Mouse (Mus musculus) c-Kit-positive CD71-positive TER-119-negative erythroid progenitor cells, embryonic 14.5 days (primary cell): Measurements from ENCODE around the gene Zfp654.
"Not testable (repeated sequence)": the region's sequence is repeated elsewhere in the genome, so short reads cannot be mapped to it uniquely, and the experiment has no call there.

Experiments used
- DNase-seq: peaks from one replicate; pipeline ENCODE4 v3.0.0-alpha.2; 2013; ENCODE audit warnings: low read depth

Gene Zfp654

DNA sequence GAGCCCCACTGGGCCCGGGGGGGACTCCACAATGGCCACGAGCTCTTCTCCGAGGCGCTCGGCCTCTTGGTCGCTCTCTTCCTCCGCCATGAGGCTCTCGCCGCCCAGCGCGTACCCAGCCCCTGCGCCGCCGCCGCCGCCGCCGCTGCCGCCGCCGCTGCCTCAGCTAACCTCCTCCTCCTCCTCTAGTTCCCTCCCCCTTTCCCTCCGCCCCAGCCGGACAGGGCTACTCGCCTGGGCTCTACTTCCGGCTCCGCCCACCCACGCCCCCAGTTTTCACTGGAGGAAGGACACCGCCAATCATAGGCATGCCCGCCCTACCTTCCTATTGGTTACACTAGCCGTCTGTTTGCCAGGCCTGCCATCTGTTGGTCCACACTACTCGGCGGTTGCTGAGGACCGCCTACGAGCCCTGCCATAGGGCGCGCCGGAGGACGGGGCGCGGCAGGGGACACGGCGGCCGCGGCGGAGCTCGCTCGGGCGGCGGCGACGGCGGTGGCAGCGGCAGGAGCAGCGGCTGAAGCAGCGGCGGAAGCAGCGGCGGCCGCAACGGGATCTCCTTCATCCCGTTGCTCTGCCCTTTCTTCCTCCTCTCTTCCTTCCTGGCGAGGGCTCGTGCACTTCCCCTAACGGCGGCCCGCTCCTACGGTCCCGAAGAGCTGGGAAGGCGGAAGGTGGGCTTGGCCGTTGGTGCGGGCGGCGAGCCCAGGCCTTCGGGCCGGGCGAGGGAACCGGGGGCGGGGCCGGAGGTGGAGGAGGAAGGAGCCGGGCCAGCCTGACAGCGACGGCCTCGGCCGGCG is at the start of gene Zfp654, which contains the start of gene Cggbp1:
Gene Zfp654 (minus strand): TSS at position 90 of the 800 bp plus-strand sequence.
Gene Cggbp1 (plus strand): TSS at position 434 of the 800 bp plus-strand sequence.
- peak; percentile 99 for DNase-seq

GRCm38 (mm10) chr16:64899084-64899483 is 47.6 kb upstream of the Zfp654 start:
- peak; percentile 28 for DNase-seq

DNA sequence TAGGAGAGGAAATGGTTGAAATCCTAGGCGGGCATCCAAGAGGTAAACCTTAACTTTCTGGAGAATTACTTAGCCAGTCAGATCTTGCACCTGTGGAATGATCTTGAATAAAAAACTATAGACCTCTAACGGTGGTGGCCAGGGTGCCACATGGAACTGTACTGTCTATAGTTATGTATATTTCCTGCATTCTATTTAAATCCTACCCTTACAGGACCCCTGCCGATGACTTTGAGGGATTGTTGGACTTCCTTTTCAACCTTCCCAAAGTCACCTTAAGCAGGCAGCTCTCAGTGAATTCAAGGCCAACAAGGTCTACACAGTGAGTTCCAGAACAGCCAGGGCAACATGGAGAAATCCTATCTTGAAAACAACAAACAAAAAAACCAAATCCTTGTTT is 38.0 kb upstream of the Zfp654 start:
- DNase-seq, result no peak

- DNase-seq, result no peak
Measured at GRCm38 (mm10) chr16:64885547-64885946, 34.1 kb upstream of the Zfp654 start.

GRCm38 (mm10) chr16:64885142-64885541 is 33.7 kb upstream of the Zfp654 start:
- DNase-seq, result no peak

- no peak for DNase-seq
Measured at GRCm38 (mm10) chr16:64884420-64884838, 33.0 kb upstream of the Zfp654 start.

DNA sequence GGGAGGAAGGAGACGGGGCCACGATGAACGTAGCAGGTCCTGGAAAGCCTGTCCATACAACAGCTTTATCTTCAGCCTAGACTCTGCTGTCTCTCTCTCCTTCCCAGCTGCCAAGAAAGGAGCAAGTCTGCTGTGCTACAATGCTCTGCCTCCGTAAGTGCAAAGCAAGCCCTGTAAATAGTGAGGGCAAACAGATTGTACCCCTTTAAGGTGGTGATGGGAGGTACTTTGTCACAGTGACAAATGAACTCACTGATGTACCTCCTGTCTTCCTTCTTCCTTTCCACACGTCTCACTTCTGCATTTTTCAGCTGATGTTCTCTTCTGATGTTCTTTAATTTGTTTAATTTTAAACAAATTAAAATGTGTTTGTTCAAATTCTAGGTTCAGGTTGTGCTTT is 32.4 kb upstream of the Zfp654 start:
- DNase-seq, result no peak

GRCm38 (mm10) chr16:64881442-64881841 is 30.0 kb upstream of the Zfp654 start:
- no peak for DNase-seq

GRCm38 (mm10) chr16:64880986-64881385 is 29.5 kb upstream of the Zfp654 start:
- no peak for DNase-seq

DNA sequence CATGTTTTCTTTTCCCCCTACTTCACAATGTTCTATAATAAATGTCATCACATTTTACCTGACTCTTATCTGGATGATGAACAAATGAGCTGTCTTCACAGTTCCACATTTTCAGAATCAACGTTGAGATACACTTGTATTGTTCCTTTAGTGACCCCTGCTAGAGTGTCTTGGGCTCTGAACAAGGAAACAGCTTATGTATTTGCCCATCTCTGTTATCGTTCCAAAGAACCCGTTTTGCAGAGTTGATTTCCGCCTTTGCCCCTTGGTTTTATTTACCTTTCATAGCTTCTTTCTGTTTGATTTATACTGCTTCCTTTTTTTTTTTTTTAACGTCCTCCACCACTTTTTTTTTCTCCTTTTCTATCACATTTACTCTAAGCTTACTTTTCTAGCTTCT is 28.3 kb upstream of the Zfp654 start:
- no peak for DNase-seq

GRCm38 (mm10) chr16:64878611-64879132 is 27.2 kb upstream of the Zfp654 start:
- no peak for DNase-seq

DNA sequence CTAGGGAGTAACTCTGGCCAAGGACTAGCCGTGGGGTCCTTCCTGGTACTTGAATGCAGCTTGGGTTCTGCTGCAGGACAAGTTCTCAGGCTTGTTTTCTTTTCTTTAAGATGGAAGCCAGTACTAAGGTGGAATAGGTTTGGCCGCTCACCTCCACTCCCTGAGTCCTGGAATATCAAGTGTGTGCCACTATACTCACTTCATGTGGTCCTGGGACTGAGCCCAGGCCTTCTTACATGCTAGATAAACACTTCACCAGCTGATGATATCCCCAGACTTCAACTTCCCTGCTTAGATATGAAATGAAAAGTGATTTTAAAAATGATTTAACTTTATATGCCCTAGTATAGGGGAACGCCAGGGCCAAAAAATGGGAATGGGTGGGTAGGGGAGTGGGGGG is 25.9 kb upstream of the Zfp654 start:
- DNase-seq, result no peak

GRCm38 (mm10) chr16:64876631-64877265 is 25.3 kb upstream of the Zfp654 start:
- no peak for DNase-seq

GRCm38 (mm10) chr16:64875822-64876221 is 24.4 kb upstream of the Zfp654 start:
- DNase-seq, result no peak

DNA sequence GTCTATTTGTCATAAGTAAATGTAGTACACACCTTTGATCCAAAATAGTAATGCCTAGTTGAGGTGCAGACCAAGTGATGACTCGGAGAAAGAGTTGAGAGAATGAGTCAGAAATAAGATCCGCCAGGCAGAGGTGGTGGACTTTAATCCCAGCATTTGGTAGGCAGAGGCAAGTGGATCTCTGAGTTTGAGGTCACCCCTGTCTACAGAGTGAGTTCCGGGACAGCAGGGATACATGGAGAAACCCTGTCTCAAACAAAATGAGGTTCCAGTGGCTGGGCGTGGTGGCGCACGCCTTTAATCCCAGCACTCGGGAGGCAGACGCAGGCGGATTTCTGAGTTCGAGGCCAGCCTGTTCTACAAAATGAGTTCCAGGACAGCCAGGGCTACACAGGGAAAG is 23.9 kb upstream of the Zfp654 start:
- DNase-seq, result no peak

- DNase-seq, result peak; percentile 72
Measured at GRCm38 (mm10) chr16:64873416-64874305, 22.2 kb upstream of the Zfp654 start.

- DNase-seq, result peak; percentile 13
Measured at GRCm38 (mm10) chr16:64872841-64873240, 21.4 kb upstream of the Zfp654 start.

DNA sequence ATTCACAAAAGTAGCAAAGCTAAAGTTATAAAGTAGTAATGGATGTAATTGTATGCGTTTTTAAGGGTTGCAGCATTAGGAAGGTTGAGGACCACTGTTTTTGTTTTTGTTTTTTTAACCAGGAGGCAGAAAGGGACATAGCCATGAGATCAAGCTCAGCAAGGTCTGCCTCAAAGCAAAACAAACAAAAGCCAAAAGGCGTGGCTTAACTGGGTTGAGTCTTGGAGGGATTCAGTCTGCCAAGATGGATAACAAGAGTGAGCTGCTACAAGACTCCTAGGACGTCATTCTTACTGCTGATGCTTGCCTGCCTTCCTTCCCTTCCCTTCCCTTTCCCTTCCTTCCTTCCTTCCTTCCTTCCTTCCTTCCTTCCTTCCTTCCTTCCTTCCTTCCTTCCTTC is 20.8 kb upstream of the Zfp654 start:
- DNase-seq, result peak; percentile 20

- DNase-seq, result no peak
Measured at GRCm38 (mm10) chr16:64869621-64870020, 18.2 kb upstream of the Zfp654 start.

- DNase-seq, result no peak
Measured at GRCm38 (mm10) chr16:64868613-64869012, 17.2 kb upstream of the Zfp654 start.

- DNase-seq, result not testable (repeated sequence)
Measured at GRCm38 (mm10) chr16:64865841-64866240, 14.4 kb upstream of the Zfp654 start.

- no peak for DNase-seq
Measured at GRCm38 (mm10) chr16:64856946-64857345, 5.5 kb upstream of the Zfp654 start.
